ENCODE assay signal across 37 mouse cellular contexts in genomic region chr7:126623381-126623780, GRCm38 (mm10). TPM values are rescaled to one million over a fixed set of nuclear protein-coding genes. Genes with fewer than 3 reads are reported as not detected.
DNase-seq lines count a peak whose midpoint lies in the region; ATAC-seq and TF ChIP-seq lines count a peak whose summit lies in the region.
"Had no signal": no experiment of that assay in that cellular context is flagged by ENCODE, and none has a peak within 500 bp of the region (broad histone marks: within the 10 kb centered on the region; RNA-seq: fewer than 3 reads in every experiment).

No protein-coding gene starts in this region.

- no peak for TF ChIP-seq CTCF in liver, postnatal 0 days (IDR thresholded peaks at IDR 0.05; ENCODE audit: low read depth)

- H3K4me2 ChIP-seq in liver, embryonic 11.5 days = peak overlapping the region; percentile 24; the same call in 1 of the 2 replicates
- H3K4me2 ChIP-seq in liver, postnatal 0 days (ENCODE audit: low read depth, low read length) = no peak overlapping the region
- H3K4me2 ChIP-seq in neural tube, embryonic 13.5 days = no peak overlapping the region
- H3K4me2 ChIP-seq in neural tube, embryonic 15.5 days = no peak overlapping the region
- H3K4me2 ChIP-seq in liver, embryonic 13.5 days = no peak overlapping the region
- H3K4me2 ChIP-seq: embryonic facial prominence, embryonic 13.5 days; intestine, embryonic 15.5 days; kidney, embryonic 15.5 days; limb, embryonic 13.5 days; liver, embryonic 15.5 days; lung, embryonic 15.5 days; midbrain, embryonic 12.5 days had no signal

- no peak for TF ChIP-seq EP300 in liver, postnatal 0 days (IDR thresholded peaks at IDR 0.05; ENCODE audit: low read depth)

- no peak for ATAC-seq in liver, embryonic 11.5 days (replicated peaks; ENCODE audit: low FRiP score)
- no peak for ATAC-seq in liver, postnatal 0 days
- ATAC-seq in neural tube, embryonic 13.5 days (ENCODE audit: low read depth) = no peak
- ATAC-seq in neural tube, embryonic 15.5 days (ENCODE audit: low FRiP score) = no peak
- ATAC-seq in liver, embryonic 13.5 days (ENCODE audit: low read depth) = 0 out of 2 replicates have a peak, but pooled peaks have one; percentile 30
- ATAC-seq: forebrain, embryonic 16.5 days; hindbrain, postnatal 0 days; intestine, embryonic 15.5 days; Patski had no signal

- 42% methylated on average over 1 of the region's 1 CpGs for WGBS in liver, embryonic 11.5 days
- WGBS in liver, postnatal 0 days (ENCODE audit: insufficient replicate concordance) = 48% methylated on average over 1 of the region's 1 CpGs
- WGBS in neural tube, embryonic 13.5 days = 91% methylated on average over 1 of the region's 1 CpGs
- WGBS in neural tube, embryonic 15.5 days = 93% methylated on average over 1 of the region's 1 CpGs
- 11% methylated on average over 1 of the region's 1 CpGs for WGBS in liver, embryonic 13.5 days (ENCODE audit: insufficient replicate concordance)

- no peaks in the 10 kb centered on the region for H3K9me3 ChIP-seq in liver, embryonic 11.5 days (ENCODE audit: control insufficient read depth, low read length)
- H3K9me3 ChIP-seq in liver, postnatal 0 days (ENCODE audit: low read length) = no peaks in the 10 kb centered on the region
- no peaks in the 10 kb centered on the region for H3K9me3 ChIP-seq in neural tube, embryonic 13.5 days
- no peaks in the 10 kb centered on the region for H3K9me3 ChIP-seq in neural tube, embryonic 15.5 days (replicated peaks)
- no peaks in the 10 kb centered on the region for H3K9me3 ChIP-seq in liver, embryonic 13.5 days (replicated peaks)
- H3K9me3 ChIP-seq: embryonic facial prominence, embryonic 13.5 days; intestine, embryonic 15.5 days; kidney, embryonic 15.5 days; limb, embryonic 13.5 days; liver, embryonic 15.5 days; lung, embryonic 15.5 days; midbrain, embryonic 12.5 days had no signal

- H3K9ac ChIP-seq in liver, embryonic 11.5 days (ENCODE audit: low read depth, low read length) = no peak overlapping the region
- no peak overlapping the region for H3K9ac ChIP-seq in liver, postnatal 0 days (replicated peaks)
- H3K9ac ChIP-seq in neural tube, embryonic 13.5 days = 0 out of 2 replicates have a peak overlapping the region, but pooled peaks have one; percentile 26
- no peak overlapping the region for H3K9ac ChIP-seq in neural tube, embryonic 15.5 days (replicated peaks)
- no peak overlapping the region for H3K9ac ChIP-seq in liver, embryonic 13.5 days
- H3K9ac ChIP-seq: embryonic facial prominence, embryonic 13.5 days; intestine, embryonic 15.5 days; kidney, embryonic 15.5 days; limb, embryonic 13.5 days; liver, embryonic 15.5 days; lung, embryonic 15.5 days; midbrain, embryonic 12.5 days had no signal

- no peak overlapping the region for H3K27ac ChIP-seq in liver, embryonic 11.5 days (ENCODE audit: low read depth, low read length)
- H3K27ac ChIP-seq in liver, postnatal 0 days (ENCODE audit: low read depth) = no peak overlapping the region
- no peak overlapping the region for H3K27ac ChIP-seq in neural tube, embryonic 13.5 days (replicated peaks)
- no peak overlapping the region for H3K27ac ChIP-seq in neural tube, embryonic 15.5 days (replicated peaks)
- H3K27ac ChIP-seq in liver, embryonic 13.5 days = no peak overlapping the region
- H3K27ac ChIP-seq: embryonic facial prominence, embryonic 13.5 days; hindbrain, postnatal 0 days; intestine, embryonic 15.5 days; kidney, embryonic 15.5 days; limb, embryonic 13.5 days; liver, embryonic 15.5 days; lung, embryonic 15.5 days; midbrain, embryonic 12.5 days; stomach, postnatal 0 days had no signal

- H3K36me3 ChIP-seq in liver, embryonic 11.5 days (ENCODE audit: control insufficient read depth, insufficient read depth, low read length) = no peaks in the 10 kb centered on the region
- H3K36me3 ChIP-seq in liver, postnatal 0 days (replicated peaks; ENCODE audit: insufficient read depth, low read length) = 0 out of 2 replicates have a peak, but pooled peaks cover 2% of the 10 kb centered on the region
- no peaks in the 10 kb centered on the region for H3K36me3 ChIP-seq in neural tube, embryonic 13.5 days
- no peaks in the 10 kb centered on the region for H3K36me3 ChIP-seq in neural tube, embryonic 15.5 days
- H3K36me3 ChIP-seq in liver, embryonic 13.5 days = no peaks in the 10 kb centered on the region
- H3K36me3 ChIP-seq: embryonic facial prominence, embryonic 13.5 days; intestine, embryonic 15.5 days; kidney, embryonic 15.5 days; limb, embryonic 13.5 days; liver, embryonic 15.5 days; lung, embryonic 15.5 days; midbrain, embryonic 12.5 days had no signal

- no peak for DNase-seq in liver, embryonic 11.5 days (ENCODE audit: low spot score)
- no peak for DNase-seq in liver, postnatal 0 days
- DNase-seq in liver, embryonic 13.5 days = no peak
- no peak for DNase-seq in adrenal gland, adult 18-20 months (ENCODE audit: low spot score in 2 of 2)
- no peak for DNase-seq in layer of hippocampus, adult 9-10 months (ENCODE audit: low spot score)
- DNase-seq: adrenal gland, postnatal 14 days; B cell, adult 2 months; cerebellum, adult 18-20 months; cerebellum, postnatal 10 days; heart, postnatal 14 days; kidney, postnatal 25 days; lung, postnatal 36 days; thymus, adult 18-20 months; thymus, postnatal 25 days had no signal

- no peak overlapping the region for H3K4me3 ChIP-seq in liver, embryonic 11.5 days (ENCODE audit: low read depth, low read length)
- H3K4me3 ChIP-seq in liver, postnatal 0 days (ENCODE audit: low read depth, low read length) = no peak overlapping the region
- H3K4me3 ChIP-seq in neural tube, embryonic 13.5 days = no peak overlapping the region
- H3K4me3 ChIP-seq in neural tube, embryonic 15.5 days (replicated peaks) = no peak overlapping the region
- H3K4me3 ChIP-seq in liver, embryonic 13.5 days (replicated peaks) = no peak overlapping the region
- H3K4me3 ChIP-seq: embryonic facial prominence, embryonic 13.5 days; erythroblast, embryonic 14.5 days; intestine, embryonic 15.5 days; kidney, embryonic 15.5 days; limb, embryonic 13.5 days; liver, embryonic 15.5 days; lung, embryonic 15.5 days; midbrain, embryonic 12.5 days had no signal

- no peaks in the 10 kb centered on the region for H3K27me3 ChIP-seq in liver, embryonic 11.5 days (replicated peaks; ENCODE audit: control insufficient read depth, insufficient read depth, low read length)
- no peaks in the 10 kb centered on the region for H3K27me3 ChIP-seq in liver, postnatal 0 days (ENCODE audit: insufficient read depth, low read length)
- no peaks in the 10 kb centered on the region for H3K27me3 ChIP-seq in neural tube, embryonic 13.5 days
- no peaks in the 10 kb centered on the region for H3K27me3 ChIP-seq in neural tube, embryonic 15.5 days (replicated peaks)
- H3K27me3 ChIP-seq in liver, embryonic 13.5 days = no peaks in the 10 kb centered on the region
- H3K27me3 ChIP-seq: embryonic facial prominence, embryonic 13.5 days; intestine, embryonic 15.5 days; kidney, embryonic 15.5 days; limb, embryonic 13.5 days; liver, embryonic 15.5 days; lung, embryonic 15.5 days; Patski had no signal

- peaks cover 33% of the 10 kb centered on the region for H3K4me1 ChIP-seq in liver, embryonic 11.5 days (replicated peaks; ENCODE audit: control insufficient read depth, insufficient read depth, low read length)
- peaks cover 21% of the 10 kb centered on the region; the same call in 1 of the 2 replicates for H3K4me1 ChIP-seq in liver, postnatal 0 days (ENCODE audit: insufficient read depth)
- peaks cover 5% of the 10 kb centered on the region for H3K4me1 ChIP-seq in neural tube, embryonic 13.5 days (replicated peaks)
- H3K4me1 ChIP-seq in neural tube, embryonic 15.5 days = no peaks in the 10 kb centered on the region
- H3K4me1 ChIP-seq in liver, embryonic 13.5 days (replicated peaks) = peaks cover 58% of the 10 kb centered on the region
- H3K4me1 ChIP-seq: midbrain, embryonic 12.5 days had no signal

RNA-seq across cellular contexts. Expression of gene Nupr1, which starts 7.3 kb away (rescaled TPM):
- 4.3 and 7.1 TPM in 2 replicates for polyA plus RNA-seq in liver, embryonic 11.5 days (2014; fragmentation: Nextera tagmentation; extraction: Ambion mirVana)
- polyA plus RNA-seq in liver, postnatal 0 days (2015; fragmentation: Nextera tagmentation; extraction: Ambion mirVana) = 4.0 and 4.5 TPM in 2 replicates
- polyA plus RNA-seq in neural tube, embryonic 13.5 days (2015; fragmentation: Nextera tagmentation; extraction: Ambion mirVana) = 7.1 and 9.6 TPM in 2 replicates
- 12.4 and 13.9 TPM in 2 replicates for polyA plus RNA-seq in neural tube, embryonic 15.5 days (2015; fragmentation: Nextera tagmentation; extraction: Ambion mirVana)
- 1.7 and 2.0 TPM in 2 replicates for polyA plus RNA-seq in liver, embryonic 13.5 days (2015; fragmentation: Nextera tagmentation; extraction: Ambion mirVana)
- 10 to 100 TPM; 13.6 to 26.7 TPM for total RNA-seq in adrenal gland, adult 18-20 months (2021)

RNA-seq across cellular contexts. Expression of gene Sgf29, which starts 25.7 kb away (rescaled TPM):
- 53.7 and 64.5 TPM in 2 replicates for polyA plus RNA-seq in liver, embryonic 11.5 days (2014; fragmentation: Nextera tagmentation; extraction: Ambion mirVana)
- polyA plus RNA-seq in liver, postnatal 0 days (2015; fragmentation: Nextera tagmentation; extraction: Ambion mirVana) = 22.7 and 22.8 TPM in 2 replicates
- polyA plus RNA-seq in neural tube, embryonic 13.5 days (2015; fragmentation: Nextera tagmentation; extraction: Ambion mirVana) = 48.3 and 51.3 TPM in 2 replicates
- polyA plus RNA-seq in neural tube, embryonic 15.5 days (2015; fragmentation: Nextera tagmentation; extraction: Ambion mirVana) = 53.2 and 64.5 TPM in 2 replicates
- 34.7 and 36.8 TPM in 2 replicates for polyA plus RNA-seq in liver, embryonic 13.5 days (2015; fragmentation: Nextera tagmentation; extraction: Ambion mirVana)
- total RNA-seq in adrenal gland, adult 18-20 months (2021) = 10 to 100 TPM; 39.6 to 50.1 TPM

RNA-seq across cellular contexts. Expression of gene Il27, which starts 28.6 kb away (rescaled TPM):
- polyA plus RNA-seq in liver, embryonic 11.5 days (2014; fragmentation: Nextera tagmentation; extraction: Ambion mirVana) = not detected in 2 replicates
- 0.18 and 0.21 TPM in 2 replicates for polyA plus RNA-seq in liver, postnatal 0 days (2015; fragmentation: Nextera tagmentation; extraction: Ambion mirVana)
- polyA plus RNA-seq in neural tube, embryonic 13.5 days (2015; fragmentation: Nextera tagmentation; extraction: Ambion mirVana) = not detected in 2 replicates
- polyA plus RNA-seq in neural tube, embryonic 15.5 days (2015; fragmentation: Nextera tagmentation; extraction: Ambion mirVana) = not detected in 2 replicates
- not detected in 2 replicates for polyA plus RNA-seq in liver, embryonic 13.5 days (2015; fragmentation: Nextera tagmentation; extraction: Ambion mirVana)
- total RNA-seq in adrenal gland, adult 18-20 months (2021) = under 1 TPM in 1 of 2 experiments, not detected in 1; 0.38 TPM
- total RNA-seq: adrenal gland, postnatal 14 days; gastrocnemius, adult 8-10 months; heart, postnatal 14 days; layer of hippocampus, adult 18-20 months; layer of hippocampus, postnatal 14 days; left cerebral cortex, adult 8-10 months; left cerebral cortex, postnatal 36 days had no signal
- polyA plus RNA-seq: embryonic facial prominence, embryonic 13.5 days; erythroblast, embryonic 14.5 days; forebrain, embryonic 11.5 days; forebrain, embryonic 16.5 days; gonadal fat pad, adult 2 months; heart, embryonic 14.5 days; hindbrain, embryonic 11.5 days; hindbrain, postnatal 0 days; intestine, embryonic 15.5 days; kidney, embryonic 15.5 days; limb, embryonic 13.5 days; lung, embryonic 15.5 days; midbrain, embryonic 12.5 days had no signal

RNA-seq across cellular contexts. Expression of gene Cln3, which starts 37.8 kb away (rescaled TPM):
- 19.7 and 25.2 TPM in 2 replicates for polyA plus RNA-seq in liver, embryonic 11.5 days (2014; fragmentation: Nextera tagmentation; extraction: Ambion mirVana)
- 12.3 and 14.6 TPM in 2 replicates for polyA plus RNA-seq in liver, postnatal 0 days (2015; fragmentation: Nextera tagmentation; extraction: Ambion mirVana)
- 26.3 and 27.9 TPM in 2 replicates for polyA plus RNA-seq in neural tube, embryonic 13.5 days (2015; fragmentation: Nextera tagmentation; extraction: Ambion mirVana)
- 32.6 and 32.7 TPM in 2 replicates for polyA plus RNA-seq in neural tube, embryonic 15.5 days (2015; fragmentation: Nextera tagmentation; extraction: Ambion mirVana)
- polyA plus RNA-seq in liver, embryonic 13.5 days (2015; fragmentation: Nextera tagmentation; extraction: Ambion mirVana) = 11.5 and 12.4 TPM in 2 replicates
- total RNA-seq in adrenal gland, adult 18-20 months (2021) = 10 to 100 TPM; 34.6 to 35.8 TPM

RNA-seq across cellular contexts. Expression of gene Apobr, which starts 38.6 kb away (rescaled TPM):
- 0.68 and 1.4 TPM in 2 replicates for polyA plus RNA-seq in liver, embryonic 11.5 days (2014; fragmentation: Nextera tagmentation; extraction: Ambion mirVana)
- polyA plus RNA-seq in liver, postnatal 0 days (2015; fragmentation: Nextera tagmentation; extraction: Ambion mirVana) = 3.0 and 4.0 TPM in 2 replicates
- 0.29 and 0.95 TPM in 2 replicates for polyA plus RNA-seq in neural tube, embryonic 13.5 days (2015; fragmentation: Nextera tagmentation; extraction: Ambion mirVana)
- 0.22 and 1.3 TPM in 2 replicates for polyA plus RNA-seq in neural tube, embryonic 15.5 days (2015; fragmentation: Nextera tagmentation; extraction: Ambion mirVana)
- 0.61 and 0.71 TPM in 2 replicates for polyA plus RNA-seq in liver, embryonic 13.5 days (2015; fragmentation: Nextera tagmentation; extraction: Ambion mirVana)
- 1 to 10 TPM; 2.4 to 3.2 TPM for total RNA-seq in adrenal gland, adult 18-20 months (2021)
